Mouse (Mus musculus): Measurements from ENCODE around the gene Ankmy2. TPM values are rescaled to one million over a fixed set of nuclear protein-coding genes. Genes with fewer than 3 reads are reported as not detected.

Gene Ankmy2
- total and polyA plus RNA-seq, 3 experiments, result 7.0 to 15.5 (median 13.3) TPM

- H3K36me3 ChIP-seq (ENCODE audit: control insufficient read depth, insufficient read depth, low read length), result no peaks in the 10 kb centered on the region
- intact Hi-C loops (cut with DNase I), result loop anchor here (2.0 to 5.0 kb wide), 4 partner anchors 20 to 225 kb away; partner anchors contain the start of genes D630036H23Rik, Ispd and Tspan13
- H3K27ac ChIP-seq, result peak overlapping the region; percentile 96
- no peak for TF ChIP-seq CTCF (IDR thresholded peaks at IDR 0.05)
- peaks cover 4% of the 10 kb centered on the region for H3K79me2 ChIP-seq (replicated peaks; ENCODE audit: control insufficient read depth, insufficient read depth, low read length)
- no peak for DNase-seq
- peak overlapping the region; percentile 76 for H3K9ac ChIP-seq (ENCODE audit: low read depth, low read length)
- WGBS, result under 1% methylated on average over 14 of the region's 14 CpGs
- H3K27me3 ChIP-seq (ENCODE audit: control insufficient read depth, insufficient read depth, low read length), result no peaks in the 10 kb centered on the region
- H3K4me3 ChIP-seq, result peak overlapping the region; percentile 90
- peaks cover 11% of the 10 kb centered on the region for H3K4me1 ChIP-seq (ENCODE audit: control insufficient read depth, insufficient read depth, low read length)
These were observed 357 bp downstream of the Ankmy2 start for GRCm38 (mm10) chr12:36157304-36157637.

GRCm38 (mm10) chr12:36157638-36158308, 859 bp downstream of the Ankmy2 start, which contains the start of gene Bzw2:
Gene Bzw2 (minus strand): TSS chr12:36158080.
- H3K36me3 ChIP-seq (ENCODE audit: control insufficient read depth, insufficient read depth, low read length), result no peaks in the 10 kb centered on the region
- peak within 1 kb of the TSS; percentile 96 for H3K27ac ChIP-seq
- intact Hi-C loops (cut with DNase I), result loop anchor here (2.0 to 5.0 kb wide), 4 partner anchors 21 to 225 kb away; partner anchors contain the start of genes D630036H23Rik, Ispd and Tspan13
- H3K4me3 ChIP-seq, result peak within 1 kb of the TSS; percentile 90
- H3K9ac ChIP-seq (ENCODE audit: low read depth, low read length), result peak within 1 kb of the TSS; percentile 76
- H3K4me1 ChIP-seq (ENCODE audit: control insufficient read depth, insufficient read depth, low read length), result peaks cover 11% of the 10 kb centered on the region
- H3K27me3 ChIP-seq (ENCODE audit: control insufficient read depth, insufficient read depth, low read length), result no peaks in the 10 kb centered on the region
- TF ChIP-seq EP300 (IDR thresholded peaks at IDR 0.05; ENCODE audit: insufficient read depth, low read depth, low read length), result 0 out of 2 replicates have a peak, but pooled peaks have one; percentile 15
- TF ChIP-seq CTCF (IDR thresholded peaks at IDR 0.05), result no peak
- TF ChIP-seq POLR2A (IDR thresholded peaks at IDR 0.05; ENCODE audit: insufficient read depth, low read depth, low read length), result peak; percentile 49
- DNase-seq, result peak; percentile 80 to 85
- 2% methylated on average over 26 of the region's 26 CpGs for WGBS
- peaks cover 4% of the 10 kb centered on the region for H3K79me2 ChIP-seq (replicated peaks; ENCODE audit: control insufficient read depth, insufficient read depth, low read length)

- H3K79me2 ChIP-seq (replicated peaks; ENCODE audit: control insufficient read depth, insufficient read depth, low read length), result peaks cover 6% of the 10 kb centered on the region; the same call in 1 of the 2 replicates
- TF ChIP-seq POLR2A (IDR thresholded peaks at IDR 0.05; ENCODE audit: insufficient read depth, low read depth, low read length), result no peak
- TF ChIP-seq EP300 (IDR thresholded peaks at IDR 0.05; ENCODE audit: insufficient read depth, low read depth, low read length), result no peak
- no peak for TF ChIP-seq CTCF (IDR thresholded peaks at IDR 0.05)
- H3K9ac ChIP-seq (ENCODE audit: low read depth, low read length), result no peak overlapping the region
- no peaks in the 10 kb centered on the region for H3K27me3 ChIP-seq (ENCODE audit: control insufficient read depth, insufficient read depth, low read length)
- WGBS, result 42% methylated on average over 7 of the region's 7 CpGs
- no peak overlapping the region for H3K27ac ChIP-seq
- H3K36me3 ChIP-seq (ENCODE audit: control insufficient read depth, insufficient read depth, low read length), result no peaks in the 10 kb centered on the region
- H3K4me3 ChIP-seq, result no peak overlapping the region
- peaks cover 3% of the 10 kb centered on the region for H3K4me1 ChIP-seq (ENCODE audit: control insufficient read depth, insufficient read depth, low read length)
- no peak for DNase-seq
- intact Hi-C loops (cut with DNase I), result loop anchor here (10.0 kb wide), 1 partner anchor 49 kb away; no protein-coding TSS in a partner anchor
These were observed 7.3 kb downstream of the Ankmy2 start for GRCm38 (mm10) chr12:36164126-36164791.

GRCm38 (mm10) chr12:36165299-36165698, 8.4 kb downstream of the Ankmy2 start:
- no peak overlapping the region for H3K27ac ChIP-seq
- no peak overlapping the region for H3K4me3 ChIP-seq
- no peaks in the 10 kb centered on the region for H3K36me3 ChIP-seq (ENCODE audit: control insufficient read depth, insufficient read depth, low read length)
- DNase-seq, result no peak
- H3K79me2 ChIP-seq (replicated peaks; ENCODE audit: control insufficient read depth, insufficient read depth, low read length), result peaks cover 6% of the 10 kb centered on the region; the same call in 1 of the 2 replicates
- 88% methylated on average over 1 of the region's 1 CpGs for WGBS
- H3K4me1 ChIP-seq (ENCODE audit: control insufficient read depth, insufficient read depth, low read length), result peaks cover 3% of the 10 kb centered on the region
- no peak overlapping the region for H3K9ac ChIP-seq (ENCODE audit: low read depth, low read length)
- TF ChIP-seq POLR2A (IDR thresholded peaks at IDR 0.05; ENCODE audit: insufficient read depth, low read depth, low read length) (no peak), CTCF (IDR thresholded peaks at IDR 0.05) (no peak), EP300 (IDR thresholded peaks at IDR 0.05; ENCODE audit: insufficient read depth, low read depth, low read length) (no peak)
- intact Hi-C loops (cut with DNase I), result loop anchor here (10.0 kb wide), 1 partner anchor 50 kb away; no protein-coding TSS in a partner anchor
- no peaks in the 10 kb centered on the region for H3K27me3 ChIP-seq (ENCODE audit: control insufficient read depth, insufficient read depth, low read length)

- H3K27me3 ChIP-seq (ENCODE audit: control insufficient read depth, insufficient read depth, low read length), result no peaks in the 10 kb centered on the region
- H3K9ac ChIP-seq (ENCODE audit: low read depth, low read length), result no peak overlapping the region
- intact Hi-C loops (cut with DNase I), result no loop called here
- H3K79me2 ChIP-seq (replicated peaks; ENCODE audit: control insufficient read depth, insufficient read depth, low read length), result no peaks in the 10 kb centered on the region
- peaks cover 3% of the 10 kb centered on the region for H3K4me1 ChIP-seq (ENCODE audit: control insufficient read depth, insufficient read depth, low read length)
- WGBS, result 96% methylated on average over 5 of the region's 5 CpGs
- no peaks in the 10 kb centered on the region; the same call in 1 of the 2 replicates for H3K36me3 ChIP-seq (ENCODE audit: control insufficient read depth, insufficient read depth, low read length)
- DNase-seq, result no peak
- no peak for TF ChIP-seq POLR2A (IDR thresholded peaks at IDR 0.05; ENCODE audit: insufficient read depth, low read depth, low read length)
- TF ChIP-seq EP300 (IDR thresholded peaks at IDR 0.05; ENCODE audit: insufficient read depth, low read depth, low read length), result no peak
- no peak for TF ChIP-seq CTCF (IDR thresholded peaks at IDR 0.05)
- H3K4me3 ChIP-seq, result no peak overlapping the region
- no peak overlapping the region for H3K27ac ChIP-seq
These were observed 20.3 kb downstream of the Ankmy2 start for GRCm38 (mm10) chr12:36177227-36177626.
